Mouse (Mus musculus) gastrocnemius, postnatal 36 days (tissue): ENCODE data around the gene Degs1. TPM values are rescaled to one million over a fixed set of nuclear protein-coding genes. Genes with fewer than 3 reads are reported as not detected.
A peak's percentile ranks its signal among the peaks of the same experiment; 100 is the strongest.
"Not testable (repeated sequence)": the region's sequence is repeated elsewhere in the genome, so short reads cannot be mapped to it uniquely, and the experiment has no call there.

ENCODE experiments used
- DNase-seq, 2 experiments: peaks; one replicate each; pipeline ENCODE4 v3.0.0; 2022
- intact Hi-C: fragments of 180-260 bp; cut with DNase I; formaldehyde crosslinking; loops from one replicate; pipeline ENCODE4 v1.15.1; 2025
- long read RNA-seq, 2 experiments: library from polyadenylated mRNA; stranded (forward); transcript quantifications; one replicate each; pipeline ENCODE4 v2.0.0; 2021
- total RNA-seq, 2 experiments: library from RNA; stranded (reverse); gene quantifications; 2 replicates each; pipeline ENCODE4 v1.2.3; 2021

The Degs1 gene
- 10 to 100 TPM; 16.1 to 19.5 TPM for total RNA-seq
- long read RNA-seq, experiment 1, transcript Degs1-201 (3 exons, 2,048 nt), result major isoform, 22 of 29 reads
- long read RNA-seq, experiment 1, partial matches to known transcripts, result 1 of 29 reads
- long read RNA-seq, experiment 1, other reads (novel, unspliced or antisense), result 6 of 29 reads
- long read RNA-seq, experiment 2, transcript Degs1-201 (3 exons, 2,048 nt), result major isoform, 24 of 34 reads
- long read RNA-seq, experiment 2, partial matches to known transcripts, result 0 of 34 reads
- long read RNA-seq, experiment 2, other reads (novel, unspliced or antisense), result 10 of 34 reads

DNA sequence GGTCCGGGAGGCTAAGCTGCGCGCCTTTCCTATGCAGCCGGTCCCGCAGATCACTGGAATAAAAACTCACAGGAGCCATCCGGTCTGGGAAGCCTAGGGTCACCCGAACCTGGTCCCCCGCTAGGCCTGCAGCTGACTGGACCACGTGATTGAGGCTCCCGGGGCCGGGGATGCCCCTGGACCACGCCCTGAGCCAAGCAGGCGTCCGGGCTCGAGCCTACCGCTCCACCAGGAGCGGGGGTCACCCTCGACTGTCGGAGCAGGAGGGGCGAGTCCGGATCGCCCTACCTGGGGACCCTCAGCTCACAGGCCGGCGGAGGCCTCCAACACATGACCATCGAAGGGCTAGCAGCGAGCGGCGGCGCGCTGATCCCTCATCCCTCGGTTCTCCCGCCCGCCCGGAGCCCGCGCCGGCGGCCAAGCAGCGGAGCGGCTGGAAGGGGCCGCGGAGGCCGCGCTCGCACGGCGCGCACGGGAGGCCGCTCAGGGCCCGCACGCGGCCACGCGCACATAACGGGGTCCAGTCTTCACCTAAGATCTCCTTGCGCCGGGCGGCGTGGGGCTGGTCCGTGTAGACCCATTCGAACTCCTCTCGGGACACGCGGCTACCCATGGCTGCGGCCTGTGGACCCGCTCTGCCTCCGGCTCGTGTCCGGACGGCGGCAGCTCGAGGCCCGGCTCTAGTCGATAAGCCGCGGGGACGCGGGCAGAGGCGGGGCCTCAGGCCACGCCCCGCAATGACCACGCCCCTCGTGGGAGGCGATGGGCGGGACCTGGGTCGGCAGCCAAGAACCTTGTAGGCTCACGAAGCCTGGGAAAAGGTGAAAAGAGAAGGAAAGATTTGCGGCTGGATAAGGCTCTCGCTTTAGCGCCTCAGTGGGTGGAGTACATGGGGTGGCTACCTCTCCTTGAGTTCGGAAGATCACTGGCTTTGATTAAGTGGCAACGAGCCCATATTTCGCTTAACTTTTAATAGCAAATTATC, at the start of gene Degs1:
Gene Degs1 (minus strand): TSS at position 714 of the 985 bp plus-strand sequence.
- intact Hi-C loops, result no loop called here
- peak; percentile 90 to 99 for DNase-seq

DNA sequence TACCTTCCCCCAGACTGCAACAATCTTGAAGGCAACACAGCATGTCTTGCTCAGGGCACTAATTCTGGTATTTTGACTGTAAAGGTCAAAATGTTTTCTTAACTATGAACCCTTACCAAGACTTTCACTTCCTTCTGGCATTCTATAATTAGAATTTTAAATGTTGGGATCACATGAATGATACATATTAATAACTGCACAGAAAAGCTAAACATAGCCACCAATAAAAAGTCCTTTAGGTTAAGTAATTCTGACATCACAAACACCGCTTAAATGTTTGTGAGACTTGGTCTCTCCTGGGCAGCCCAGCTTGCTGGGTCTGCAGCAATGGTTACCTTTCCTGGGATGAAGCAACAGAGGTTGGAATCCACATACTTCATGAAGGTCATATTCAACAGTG, 43.3 kb upstream of the Degs1 start:
- intact Hi-C loops, result no loop called here

DNA sequence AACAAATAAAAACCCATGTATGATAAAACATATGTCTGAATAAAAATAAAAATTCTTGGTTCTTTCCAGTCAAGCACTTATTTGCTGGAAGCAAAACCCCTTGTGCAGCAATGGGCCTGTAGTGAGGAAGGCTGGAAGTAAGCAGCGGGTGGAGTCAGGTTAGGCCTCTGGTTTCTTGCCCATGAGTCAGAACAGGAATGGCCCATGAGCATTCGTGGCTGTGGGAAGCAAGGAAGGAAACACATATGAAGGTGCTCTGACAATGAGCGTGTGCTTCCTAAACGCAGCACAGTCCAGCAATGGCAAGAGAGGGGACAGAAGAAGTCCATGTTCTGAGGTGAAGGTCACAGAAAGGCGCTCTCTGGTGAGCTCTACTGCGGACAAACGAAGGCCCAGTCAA, 41.9 kb upstream of the Degs1 start:
- intact Hi-C loops, result no loop called here
- no peak for DNase-seq

More for the DNA sequence above, 43.3 kb upstream of the Degs1 start:
- no peak for DNase-seq

DNA sequence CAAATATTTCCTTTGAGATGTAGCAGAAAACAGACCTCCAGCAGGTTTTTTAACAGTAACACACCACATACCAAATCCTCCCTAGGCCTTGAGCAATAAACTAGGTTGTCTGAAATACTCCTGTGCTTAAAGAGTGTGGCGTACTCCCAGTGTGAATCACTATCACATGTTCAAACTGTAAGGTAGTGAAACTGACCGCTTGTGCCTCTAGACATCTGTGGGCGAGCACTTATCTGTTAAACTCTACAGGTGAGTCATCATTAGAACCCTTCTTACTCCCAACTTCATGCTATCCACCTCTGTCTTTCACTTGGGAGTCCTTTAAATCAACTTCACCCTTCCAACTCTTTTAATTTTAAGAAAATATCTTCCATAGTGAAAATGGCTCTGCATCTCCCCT, 40.5 kb upstream of the Degs1 start:
- intact Hi-C loops, result no loop called here
- DNase-seq, result no peak

DNA sequence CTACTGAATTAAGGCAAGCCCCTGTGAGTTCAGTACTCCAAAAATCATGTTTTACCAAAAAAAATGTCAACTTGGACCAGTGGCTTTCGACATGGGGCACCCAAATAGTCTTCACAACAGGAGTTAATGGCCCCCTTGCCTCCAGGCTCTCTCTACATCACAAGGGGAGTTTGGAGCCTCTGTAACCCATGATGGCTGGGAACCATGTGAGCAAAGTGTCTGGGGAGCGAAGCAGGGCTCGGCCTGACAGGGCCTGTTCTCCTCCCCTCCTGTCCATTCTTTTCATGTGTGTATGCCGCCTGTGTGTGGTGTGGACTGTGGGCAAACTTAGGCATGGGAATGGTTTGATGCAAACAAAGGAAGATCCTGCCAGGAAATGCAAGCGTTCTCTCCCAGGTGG, 31.6 kb upstream of the Degs1 start:
- intact Hi-C loops, result no loop called here
- DNase-seq, result no peak

DNA sequence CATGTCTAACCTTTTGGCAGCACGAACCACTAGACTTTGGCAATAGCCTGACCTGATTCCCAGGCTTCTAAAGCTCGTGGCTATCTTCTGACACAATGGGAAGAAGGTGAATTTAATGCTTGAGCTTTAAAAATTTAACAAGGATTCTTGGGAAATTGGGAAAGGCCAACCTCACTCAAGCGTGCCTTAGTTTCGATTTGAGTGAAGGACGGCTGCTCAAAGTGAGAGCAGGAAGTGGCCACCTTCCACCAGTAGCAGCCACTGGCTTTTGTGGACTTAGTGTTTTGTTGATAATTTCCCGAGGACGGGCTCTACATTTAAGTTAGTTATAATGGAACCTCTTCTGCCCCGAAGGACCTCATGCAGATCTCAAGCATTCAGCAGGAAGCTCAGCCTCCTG, 30.6 kb upstream of the Degs1 start:
- intact Hi-C loops, result no loop called here
- DNase-seq, result no peak

DNA sequence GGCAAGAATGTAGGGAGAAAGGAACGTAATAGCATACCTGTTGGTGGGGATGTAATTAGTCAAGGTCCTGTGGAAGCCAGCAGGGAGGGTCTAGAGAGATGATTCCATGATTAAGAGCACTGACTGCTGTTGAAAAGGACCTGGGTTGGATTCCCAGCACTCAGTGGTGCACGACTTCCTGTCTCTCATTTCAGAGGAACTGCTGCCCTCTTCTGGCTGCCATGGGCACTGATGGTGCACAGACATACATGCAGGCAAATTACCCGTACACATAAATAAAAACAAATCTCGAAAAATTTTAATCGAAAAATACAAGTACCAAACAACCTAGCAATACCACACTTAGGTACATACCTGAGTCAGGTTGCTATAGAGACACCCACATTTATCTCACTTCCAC, 28.8 kb upstream of the Degs1 start:
- intact Hi-C loops, result no loop called here
- no peak for DNase-seq

DNA sequence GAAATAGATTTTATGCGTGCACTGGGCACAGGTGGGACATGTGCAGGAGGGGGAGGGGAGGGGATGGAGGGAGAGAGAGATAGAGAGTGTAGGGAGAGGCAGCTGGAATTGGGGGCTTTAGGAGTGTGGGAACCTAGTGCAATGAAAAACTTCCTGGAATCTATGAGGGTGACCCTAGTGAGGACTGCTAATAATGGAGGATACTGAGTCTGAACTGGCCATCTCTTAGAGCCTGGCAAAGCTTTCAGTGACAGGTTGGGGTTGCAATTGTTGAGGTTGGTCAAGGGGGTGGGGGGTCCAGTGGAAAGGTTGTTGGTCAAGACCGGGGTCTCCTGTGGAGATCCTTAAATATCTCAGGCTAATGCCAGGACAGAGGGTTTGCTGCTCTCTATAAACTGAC, 27.7 kb upstream of the Degs1 start:
- intact Hi-C loops, result no loop called here
- no peak for DNase-seq

DNA sequence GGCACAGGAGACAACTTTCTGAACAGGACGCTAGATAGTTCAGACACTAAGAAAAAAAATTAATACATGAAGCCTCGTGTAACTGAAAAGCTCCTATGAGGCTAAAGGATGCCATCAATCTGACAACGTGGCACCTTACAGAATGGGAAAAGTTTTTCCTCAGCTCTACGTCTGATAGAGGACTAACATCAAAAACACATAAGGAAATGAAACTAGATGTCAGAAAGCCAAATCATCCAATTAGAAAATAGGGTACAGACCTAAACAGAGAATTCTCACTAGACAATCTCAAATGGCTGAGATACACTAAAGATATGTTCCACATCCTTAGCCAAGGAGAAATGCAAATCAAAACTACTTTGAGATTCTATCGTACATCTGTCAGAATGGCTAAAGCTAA, 26.8 kb upstream of the Degs1 start:
- no peak for DNase-seq
- intact Hi-C loops, result no loop called here

DNA sequence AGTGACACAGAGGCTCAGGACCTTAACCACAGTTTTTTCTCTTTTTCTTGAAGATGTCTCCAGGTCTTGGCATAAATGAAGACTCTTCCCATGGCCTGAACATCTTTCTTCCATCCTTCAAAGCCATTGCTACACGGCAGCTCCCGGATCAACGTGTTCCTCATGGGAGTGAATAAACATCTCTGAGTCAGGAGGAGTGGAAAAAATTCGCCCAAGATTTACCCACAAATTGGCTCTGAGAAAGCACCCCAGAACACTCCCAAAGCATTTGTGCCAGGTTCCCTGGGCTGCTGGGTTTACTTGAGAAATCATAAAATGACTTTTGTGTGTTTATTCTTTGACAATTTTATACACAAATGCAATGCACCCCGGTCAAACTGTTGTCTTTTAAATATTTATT, 20.3 kb upstream of the Degs1 start:
- no peak for DNase-seq
- intact Hi-C loops, result no loop called here

DNA sequence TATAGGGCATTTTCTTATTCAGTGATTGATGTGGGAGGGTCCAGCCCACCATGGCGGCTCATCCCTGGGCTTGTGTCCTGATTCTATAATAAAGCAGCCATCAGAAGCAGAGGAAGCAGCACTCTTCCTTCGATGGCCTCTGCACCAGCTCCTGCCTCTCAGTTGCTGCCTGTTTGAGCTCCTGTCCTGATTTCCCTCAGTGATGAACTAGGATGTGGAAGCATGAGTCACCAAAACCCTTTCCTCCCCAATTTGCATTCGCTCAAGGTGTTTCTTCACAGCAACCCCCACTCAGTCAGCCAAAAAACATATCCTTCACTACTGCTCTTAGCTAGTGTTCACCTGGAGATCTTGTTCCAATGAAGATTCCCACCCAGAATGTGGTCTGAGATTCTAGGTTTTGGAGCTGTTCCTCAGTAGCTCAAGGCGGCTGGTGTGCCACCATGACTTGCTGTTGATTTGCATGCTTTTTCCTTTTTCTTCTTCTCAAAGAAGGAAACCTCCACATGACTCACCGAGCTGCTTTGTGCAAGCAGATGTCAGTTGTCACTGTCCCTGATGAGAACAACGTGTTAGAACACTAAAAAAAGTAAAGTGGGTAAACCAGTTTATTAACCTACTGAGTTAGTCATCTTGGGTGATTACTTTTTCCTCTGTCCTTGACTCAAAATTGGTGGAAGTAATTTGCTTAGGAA, 19.7 kb upstream of the Degs1 start:
- intact Hi-C loops, result no loop called here
- no peak for DNase-seq

DNA sequence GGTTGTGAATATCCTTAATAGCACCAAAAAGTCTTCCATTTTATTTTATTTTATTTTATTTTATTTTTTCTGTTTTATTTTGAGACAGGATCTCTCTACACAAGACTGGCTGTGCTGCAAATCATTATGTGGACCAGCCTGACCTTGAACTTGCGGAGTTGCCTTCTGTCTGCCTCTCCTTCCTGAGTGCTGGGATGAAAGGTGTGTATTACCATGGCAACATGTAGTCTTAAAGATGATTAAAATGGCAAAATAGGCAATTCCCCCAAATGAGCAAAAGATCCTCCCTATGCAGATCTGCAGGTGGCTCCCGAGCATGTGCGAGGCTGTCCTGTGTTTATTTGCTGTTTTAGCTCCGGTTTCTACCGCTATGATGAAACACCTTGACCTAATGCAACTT, 15.2 kb upstream of the Degs1 start:
- DNase-seq, result no peak
- intact Hi-C loops, result no loop called here

DNA sequence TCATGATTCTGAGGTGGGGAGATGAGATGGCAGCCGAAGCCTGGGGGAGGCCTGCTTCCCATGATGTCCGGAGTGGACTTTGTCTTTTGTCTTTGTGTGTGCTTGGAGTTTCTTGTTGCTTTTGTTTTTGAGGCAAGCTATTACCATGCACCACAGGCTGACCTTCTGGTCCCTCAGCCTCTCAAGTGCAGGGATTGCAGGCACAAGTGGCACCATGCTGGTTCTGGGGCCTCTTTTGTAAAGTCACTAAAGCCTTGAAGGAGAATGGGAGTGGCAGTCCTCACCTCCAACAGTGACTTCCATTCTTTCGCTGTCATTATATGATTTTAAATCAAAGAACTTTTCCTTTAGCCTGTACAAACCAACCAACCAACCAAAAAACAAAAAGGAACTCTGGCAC, 14.6 kb upstream of the Degs1 start:
- DNase-seq, result no peak
- intact Hi-C loops, result no loop called here

DNA sequence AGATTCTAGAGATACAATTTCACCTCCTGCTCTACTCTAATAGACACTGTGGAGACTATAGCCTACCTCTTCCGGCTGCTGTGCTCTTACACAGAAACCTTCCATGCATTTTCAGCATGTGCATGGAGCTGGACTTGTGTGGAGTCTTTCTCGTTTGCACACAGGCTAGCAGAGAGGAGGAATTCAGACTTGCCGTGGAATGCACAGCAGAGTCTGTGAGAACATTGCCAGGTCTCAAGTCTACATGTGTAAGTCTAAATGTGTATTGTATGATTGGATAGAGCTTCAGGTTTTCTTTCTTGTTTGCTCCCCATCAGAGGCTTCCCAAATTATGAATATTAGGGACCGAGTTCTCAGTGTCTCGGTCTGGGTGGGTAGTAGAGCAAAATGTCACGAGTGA, 14.2 kb upstream of the Degs1 start:
- DNase-seq, result no peak
- intact Hi-C loops, result no loop called here

DNA sequence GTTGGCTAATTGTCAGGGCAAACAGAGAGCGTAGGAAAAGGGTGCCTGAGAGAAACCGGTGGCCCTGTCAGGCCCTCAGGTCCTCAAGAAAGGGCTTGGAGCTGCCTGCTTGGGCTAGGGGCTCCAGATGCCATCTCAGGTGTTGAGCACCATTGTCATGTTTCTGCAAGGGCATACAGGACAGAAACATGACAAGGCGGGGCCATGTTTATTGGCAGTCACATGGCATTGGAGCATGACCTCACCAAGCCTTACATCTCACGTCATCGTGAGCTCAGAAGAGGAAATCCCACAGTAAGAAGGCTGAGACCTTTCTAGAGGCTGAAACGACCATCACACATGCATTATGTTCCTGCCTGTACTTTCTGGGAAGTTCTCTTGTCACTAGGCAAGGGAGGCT, 13.5 kb upstream of the Degs1 start:
- intact Hi-C loops, result no loop called here
- DNase-seq, result no peak

DNA sequence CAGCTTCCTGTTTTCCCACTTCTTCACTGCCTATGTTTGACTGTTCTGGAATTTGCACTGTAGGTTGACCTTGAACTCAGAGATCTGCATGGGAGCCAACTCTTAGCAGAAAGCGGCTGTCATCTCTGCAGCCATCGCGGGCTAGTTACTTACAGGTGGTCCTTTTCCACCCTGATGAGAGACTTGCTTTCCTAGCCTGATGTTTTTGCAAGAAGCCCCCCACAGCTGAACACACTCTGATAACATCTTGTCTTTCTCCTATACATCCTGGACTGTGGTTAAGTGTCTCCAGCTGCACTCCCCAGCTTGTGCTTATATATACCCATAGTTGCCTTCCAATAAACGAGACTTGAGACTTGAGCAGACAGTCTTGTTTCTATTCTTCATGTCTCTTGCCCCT, 9.7 kb upstream of the Degs1 start:
- DNase-seq, result no peak
- intact Hi-C loops, result no loop called here

DNA sequence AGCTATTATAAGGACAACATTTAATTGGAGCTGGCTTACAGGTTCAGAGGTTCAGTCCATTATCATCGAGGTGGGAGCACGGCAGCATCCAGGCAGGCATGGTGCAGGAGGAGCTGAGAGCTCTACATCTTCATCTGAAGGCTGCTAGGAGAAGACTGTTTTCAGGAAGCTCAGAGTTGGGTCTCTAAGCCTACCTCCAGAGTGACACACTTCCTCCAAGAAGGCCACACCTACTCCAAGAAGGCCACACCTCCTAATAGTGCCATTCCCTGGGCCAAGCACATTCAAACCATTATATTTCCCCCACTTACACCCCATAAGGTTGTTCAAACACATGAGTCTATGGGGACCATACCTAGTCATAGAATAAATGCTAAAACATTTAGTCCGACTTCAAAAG, 8.1 kb upstream of the Degs1 start:
- DNase-seq, intact Hi-C loops: not testable (repeated sequence)

DNA sequence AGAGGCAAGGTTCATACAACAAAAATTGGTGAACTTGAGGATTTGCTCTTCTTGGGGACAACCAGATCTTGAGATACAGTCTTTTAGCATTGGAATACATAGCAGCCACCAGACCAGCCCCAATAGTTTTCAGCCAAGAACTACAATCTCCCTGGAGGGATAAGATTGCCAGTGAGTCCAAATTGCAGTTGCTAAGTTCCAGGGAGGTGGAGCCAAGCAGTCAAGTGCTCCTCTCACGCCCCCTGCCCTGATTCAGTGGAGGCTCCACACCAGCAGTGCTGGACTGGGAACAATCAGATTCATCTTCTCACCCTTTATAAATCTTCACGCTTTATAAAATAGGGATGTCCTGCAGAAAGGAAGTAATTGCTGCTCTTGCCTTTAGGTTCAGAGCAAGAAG, 7.2 kb upstream of the Degs1 start:
- intact Hi-C loops, result no loop called here
- no peak for DNase-seq

DNA sequence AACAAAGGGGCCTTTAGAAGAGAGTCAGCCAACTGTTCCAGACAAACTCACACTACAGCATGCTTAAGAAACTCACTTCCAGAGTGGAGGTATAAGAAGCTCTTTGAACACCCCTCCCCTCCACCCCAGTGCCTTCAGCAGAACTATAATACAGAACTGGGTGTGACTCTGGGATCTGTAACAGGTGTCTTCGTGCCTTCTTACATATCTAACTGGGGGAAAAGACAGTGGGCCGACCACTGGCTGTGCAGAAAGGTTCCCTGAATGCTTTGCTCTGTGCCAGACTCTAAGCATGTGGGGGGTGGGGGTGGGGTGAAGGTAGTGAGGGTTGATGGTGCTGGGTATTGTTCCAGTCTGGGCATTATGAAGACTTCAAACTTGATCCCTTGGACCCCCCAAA, 6.0 kb upstream of the Degs1 start:
- DNase-seq, result no peak
- intact Hi-C loops, result no loop called here

DNA sequence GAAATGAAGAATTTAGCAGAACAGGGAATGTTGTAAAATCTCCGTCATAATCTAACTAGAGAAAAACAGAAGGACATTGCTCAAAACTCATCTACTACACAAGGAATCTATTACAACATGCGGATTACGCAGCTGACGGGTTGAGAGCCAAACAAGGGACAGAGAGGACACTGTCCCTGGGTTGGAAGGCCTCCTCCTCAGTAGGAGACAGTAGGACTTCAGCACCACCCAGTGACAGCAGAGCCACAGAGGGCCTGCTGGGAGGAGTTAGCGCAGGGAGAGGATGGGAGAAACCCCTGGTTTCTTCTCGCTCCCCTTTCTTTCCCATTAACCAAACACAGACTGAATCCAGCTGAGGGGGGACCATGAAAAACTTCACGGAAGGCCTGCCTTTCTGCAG, 5.2 kb upstream of the Degs1 start:
- intact Hi-C loops, result no loop called here
- DNase-seq, result no peak

DNA sequence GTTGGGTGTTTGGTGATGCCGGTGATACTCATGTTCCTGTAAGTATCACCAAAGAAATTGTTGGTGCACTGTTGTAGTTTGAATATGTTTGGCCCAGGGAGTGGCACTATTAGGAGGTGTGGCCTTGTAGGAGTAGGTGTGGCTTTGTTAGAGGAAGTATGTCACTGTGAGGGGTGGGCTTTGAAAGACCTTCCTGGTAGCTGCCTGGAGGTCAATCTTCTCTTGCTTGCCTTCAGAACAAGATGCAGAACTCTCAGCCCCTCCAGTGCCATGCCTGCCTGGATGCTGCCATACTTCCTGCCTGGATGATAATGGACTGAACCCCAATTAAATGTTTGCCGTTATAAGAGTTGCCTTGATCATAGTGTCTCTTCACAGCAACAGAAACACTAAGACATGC, 2.2 kb upstream of the Degs1 start:
- intact Hi-C loops, result no loop called here
- no peak for DNase-seq
